Mouse (Mus musculus) liver, adult 2 months (tissue): ENCODE measurements around the gene Wasf2. TPM values are rescaled to one million over a fixed set of nuclear protein-coding genes. Genes with fewer than 3 reads are reported as not detected.

Experiments used
- DNase-seq: peaks from one replicate; pipeline ENCODE4 v3.0.0-alpha.2; 2011; ENCODE audit warnings: low read depth, low spot score; ENCODE audit errors: extremely low read depth
- H3K27ac ChIP-seq: fragments of 200-500 bp; replicated peaks from 2 replicates; pipeline ENCODE4 v1.5.1; 2012; ENCODE audit warnings: low read depth, mild to moderate bottlenecking, control low read depth, inconsistent platforms, low read length; ENCODE audit not compliant: insufficient read depth
- H3K27me3 ChIP-seq: fragments of 200-500 bp; 2 replicates; pipeline ENCODE4 v1.6.1; 2012; ENCODE audit warnings: mild to moderate bottlenecking, moderate library complexity, low read length, inconsistent platforms; ENCODE audit not compliant: control insufficient read depth, insufficient read depth
- H3K36me3 ChIP-seq: fragments of 200-500 bp; 2 replicates; pipeline ENCODE4 v1.6.1; 2012; ENCODE audit warnings: low read length, inconsistent platforms; ENCODE audit not compliant: control insufficient read depth, insufficient read depth
- H3K4me1 ChIP-seq: fragments of 200-500 bp; 2 replicates; pipeline ENCODE4 v1.6.1; 2011; ENCODE audit warnings: low read length; ENCODE audit not compliant: control insufficient read depth, insufficient read depth
- H3K4me3 ChIP-seq: fragments of 200-500 bp; 2 replicates; pipeline ENCODE4 v1.5.1; 2011; ENCODE audit warnings: low read depth, mild to moderate bottlenecking, control low read depth, low read length, moderate library complexity; ENCODE audit not compliant: insufficient read depth
- H3K79me2 ChIP-seq: fragments of 200-500 bp; 2 replicates; pipeline ENCODE4 v1.6.1; 2012; ENCODE audit warnings: inconsistent platforms, mild to moderate bottlenecking, low read length, moderate library complexity; ENCODE audit not compliant: control insufficient read depth, insufficient read depth
- H3K9ac ChIP-seq: fragments of 200-500 bp; 2 replicates; pipeline ENCODE4 v1.6.1; 2012; ENCODE audit warnings: low read depth, mild to moderate bottlenecking, control low read depth, inconsistent platforms, low read length
- CTCF ChIP-seq: fragments of 200-500 bp; IDR thresholded peaks from 2 replicates; pipeline ENCODE4 v1.5.1; 2011; ENCODE audit warnings: low read depth, low read length, control low read depth
- POLR2A ChIP-seq: fragments of 200-500 bp; IDR thresholded peaks from 2 replicates; pipeline ENCODE4 v1.6.1; 2011; ENCODE audit warnings: low read length, control low read depth; ENCODE audit not compliant: insufficient read depth; ENCODE audit errors: extremely low read depth
- WGBS: fragments of 180-500 bp; shearing (Covaris S2); methylation state at CpG from one replicate; pipeline ENCODE4 v1.1.7; 2018; 5-methylcytosine and 5-hydroxymethylcytosine counted together
- polyA plus RNA-seq: library from polyadenylated mRNA; depleted of rRNA; stranded (reverse); fragments of >200 nt; gene quantifications from 2 replicates; pipeline ENCODE4 v1.2.3, GENCODE M21; 2012; rRNA removed
- total RNA-seq: library from RNA; depleted of rRNA; stranded (reverse); fragments of >200 nt; gene quantifications from 2 replicates; pipeline ENCODE4 v1.2.3, GENCODE M21; 2014; rRNA removed

Wasf2 gene
- total and polyA plus RNA-seq, 2 experiments = 6.0 to 17.0 TPM

DNA sequence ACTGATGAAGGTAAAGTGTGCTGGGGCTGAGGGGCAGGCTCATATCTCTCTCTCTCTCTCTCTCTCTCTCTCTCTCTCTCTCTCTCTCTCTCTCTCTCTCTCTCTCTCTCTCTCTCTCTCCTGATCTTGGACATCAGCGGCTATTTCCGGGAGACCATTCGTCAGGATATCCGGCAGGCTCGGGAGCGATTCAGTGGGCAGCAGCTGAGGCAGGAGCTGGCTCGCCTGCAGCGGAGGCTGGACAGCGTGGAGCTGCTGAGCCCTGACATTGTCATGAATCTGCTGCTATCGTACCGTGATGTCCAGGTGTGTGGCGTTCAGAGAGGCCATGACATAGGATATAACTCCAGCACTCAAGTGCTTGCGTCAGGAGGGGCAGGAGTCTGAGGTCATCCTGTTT, 113.2 kb downstream of the Wasf2 start:
- Histone ChIP-seq H3K27ac (no peak overlapping the region), H3K4me3 (no peak overlapping the region), H3K4me1 (peaks cover 2% of the 10 kb centered on the region; the same call in 1 of the 2 replicates), H3K27me3 (no peaks in the 10 kb centered on the region), H3K36me3 (no peaks in the 10 kb centered on the region), H3K9ac (no peak overlapping the region), H3K79me2 (no peaks in the 10 kb centered on the region)
- no peak for DNase-seq
- TF ChIP-seq POLR2A (no peak), CTCF (no peak)
- WGBS = 81% methylated on average over 13 of the region's 13 CpGs

GRCm38 (mm10) chr4:133244289-133244688, 114.0 kb downstream of the Wasf2 start:
- H3K4me1 ChIP-seq = peaks cover 2% of the 10 kb centered on the region; the same call in 1 of the 2 replicates
- no peak overlapping the region for H3K27ac ChIP-seq
- no peaks in the 10 kb centered on the region for H3K79me2 ChIP-seq
- no peak for TF ChIP-seq CTCF
- TF ChIP-seq POLR2A = no peak
- no peaks in the 10 kb centered on the region for H3K27me3 ChIP-seq
- 83% methylated on average over 1 of the region's 1 CpGs for WGBS
- H3K36me3 ChIP-seq = no peaks in the 10 kb centered on the region
- no peak overlapping the region for H3K9ac ChIP-seq
- no peak overlapping the region for H3K4me3 ChIP-seq
- DNase-seq = no peak

- 68% methylated on average over 15 of the region's 15 CpGs for WGBS
- Histone ChIP-seq H3K36me3 (no peaks in the 10 kb centered on the region), H3K4me1 (no peaks in the 10 kb centered on the region; the same call in 1 of the 2 replicates), H3K79me2 (no peaks in the 10 kb centered on the region), H3K27ac (no peak overlapping the region), H3K4me3 (no peak overlapping the region; the same call in 1 of the 2 replicates), H3K27me3 (no peaks in the 10 kb centered on the region), H3K9ac (no peak overlapping the region)
- DNase-seq = no peak
- TF ChIP-seq POLR2A (no peak), CTCF (no peak)
Measured at GRCm38 (mm10) chr4:133247072-133247471, 116.8 kb downstream of the Wasf2 start.

GRCm38 (mm10) chr4:133247806-133248449, 117.6 kb downstream of the Wasf2 start:
- H3K79me2 ChIP-seq = no peaks in the 10 kb centered on the region
- no peaks in the 10 kb centered on the region for H3K36me3 ChIP-seq
- DNase-seq = no peak
- no peak overlapping the region for H3K27ac ChIP-seq
- no peaks in the 10 kb centered on the region; the same call in 1 of the 2 replicates for H3K4me1 ChIP-seq
- WGBS = 84% methylated on average over 13 of the region's 13 CpGs
- H3K27me3 ChIP-seq = no peaks in the 10 kb centered on the region
- H3K4me3 ChIP-seq = no peak overlapping the region
- no peak for TF ChIP-seq CTCF
- no peak for TF ChIP-seq POLR2A
- no peak overlapping the region for H3K9ac ChIP-seq

Other genes starting within 250 kb of the Wasf2 start
- 13.6 and 15.2 TPM in 2 replicates for gene Stx12, start 246.0 kb upstream of the Wasf2 start, total RNA-seq
- 5.7 and 6.9 TPM in 2 replicates for gene Stx12, start 246.0 kb upstream of the Wasf2 start, polyA plus RNA-seq
- 11.3 and 11.6 TPM in 2 replicates for gene Fam76a, start 207.9 kb upstream of the Wasf2 start, total RNA-seq
- 4.9 and 5.8 TPM in 2 replicates for gene Fam76a, start 207.9 kb upstream of the Wasf2 start, polyA plus RNA-seq
- gene Fgr, start 156.4 kb upstream of the Wasf2 start, total RNA-seq = 1.2 and 1.3 TPM in 2 replicates
- gene Fgr, start 156.4 kb upstream of the Wasf2 start, polyA plus RNA-seq = 0.86 and 1.6 TPM in 2 replicates
- 2.4 and 4.1 TPM in 2 replicates for gene Ahdc1, start 119.2 kb upstream of the Wasf2 start, total RNA-seq
- 8.7 and 8.8 TPM in 2 replicates for gene Ahdc1, start 119.2 kb upstream of the Wasf2 start, polyA plus RNA-seq
- gene Cd164l2, start 81.6 kb downstream of the Wasf2 start, total RNA-seq = not detected in 2 replicates
- gene Cd164l2, start 81.6 kb downstream of the Wasf2 start, polyA plus RNA-seq = not detected in 2 replicates
- not detected in 2 replicates for gene Gpr3, start 82.0 kb downstream of the Wasf2 start, total RNA-seq
- gene Gpr3, start 82.0 kb downstream of the Wasf2 start, polyA plus RNA-seq = 0.07 TPM in 1 of 2 replicates, not detected in the other
- gene Map3k6, start 110.3 kb downstream of the Wasf2 start, total RNA-seq = 0.94 and 1.3 TPM in 2 replicates
- gene Map3k6, start 110.3 kb downstream of the Wasf2 start, polyA plus RNA-seq = 0.76 and 0.80 TPM in 2 replicates
- gene Sytl1, start 132.6 kb downstream of the Wasf2 start, total RNA-seq = 4.2 and 5.1 TPM in 2 replicates
- 2.9 and 5.3 TPM in 2 replicates for gene Sytl1, start 132.6 kb downstream of the Wasf2 start, polyA plus RNA-seq
- gene Tmem222, start 147.3 kb downstream of the Wasf2 start, total RNA-seq = 22.7 and 29.7 TPM in 2 replicates
- gene Tmem222, start 147.3 kb downstream of the Wasf2 start, polyA plus RNA-seq = 45.4 and 57.0 TPM in 2 replicates
- 20.6 and 35.5 TPM in 2 replicates for gene Wdtc1, start 223.0 kb downstream of the Wasf2 start, total RNA-seq
- 83.3 and 105 TPM in 2 replicates for gene Wdtc1, start 223.0 kb downstream of the Wasf2 start, polyA plus RNA-seq
- gene Slc9a1, start 239.2 kb downstream of the Wasf2 start, total RNA-seq = 1.5 and 2.9 TPM in 2 replicates
- 5.6 and 9.2 TPM in 2 replicates for gene Slc9a1, start 239.2 kb downstream of the Wasf2 start, polyA plus RNA-seq